Mouse (Mus musculus) heart, adult 8-10 months (tissue): ENCODE measurements around the gene Hnf1b. TPM values are rescaled to one million over a fixed set of nuclear protein-coding genes. Genes with fewer than 3 reads are reported as not detected.

Experiments
- DNase-seq: peaks from one replicate; pipeline ENCODE4 v3.0.0; 2022; ENCODE audit warnings: low spot score
- total RNA-seq, 4 experiments: library from RNA; stranded (reverse); gene quantifications; 2 replicates each; pipeline ENCODE4 v1.2.4; 2022

Gene Hnf1b
- total RNA-seq, 4 experiments from 2014 or later: not detected

GRCm38 (mm10) chr11:83896430-83897410, 46.9 kb downstream of the Hnf1b start:
- DNase-seq: no peak

DNA sequence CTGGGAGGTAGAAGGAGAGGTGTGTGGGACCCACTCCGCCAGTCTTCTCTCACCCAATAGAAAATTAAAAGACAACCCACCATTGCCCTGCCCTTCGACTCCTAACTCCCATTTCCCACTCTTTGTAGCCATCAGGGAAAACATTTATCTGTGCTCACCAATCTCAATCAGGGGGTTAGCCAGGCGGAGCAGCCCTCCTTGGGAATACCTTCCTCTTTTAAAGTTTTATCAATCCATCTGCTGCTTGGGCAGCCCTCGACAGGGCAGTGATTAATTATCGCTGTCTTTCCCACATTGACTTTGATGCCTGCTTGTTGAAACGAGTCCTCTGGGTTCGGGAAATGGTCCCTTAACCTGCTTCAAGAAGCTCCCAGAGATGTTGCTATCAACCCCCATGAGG, 47.7 kb downstream of the Hnf1b start:
- no peak for DNase-seq

GRCm38 (mm10) chr11:83902812-83903211, 52.9 kb downstream of the Hnf1b start:
- no peak for DNase-seq

DNA sequence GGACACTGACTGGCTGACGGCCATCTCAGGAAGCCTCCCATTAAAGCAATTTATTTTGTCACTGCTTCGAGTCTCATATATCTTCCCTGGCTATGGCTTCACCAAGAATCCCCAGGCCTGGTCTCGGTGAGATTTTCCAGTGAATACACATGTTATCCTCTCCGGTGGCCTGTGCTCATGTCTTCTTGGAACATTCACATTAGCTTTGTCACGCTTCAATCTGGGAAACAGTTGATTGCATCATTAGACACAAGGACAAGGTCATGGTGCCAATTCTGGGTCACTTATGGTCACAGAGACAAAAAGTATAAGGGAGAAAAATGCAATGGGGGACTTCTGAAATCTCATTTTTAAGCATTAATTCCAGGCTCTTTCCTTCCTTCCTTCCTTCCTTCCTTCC, 55.9 kb downstream of the Hnf1b start:
- DNase-seq: no peak

DNA sequence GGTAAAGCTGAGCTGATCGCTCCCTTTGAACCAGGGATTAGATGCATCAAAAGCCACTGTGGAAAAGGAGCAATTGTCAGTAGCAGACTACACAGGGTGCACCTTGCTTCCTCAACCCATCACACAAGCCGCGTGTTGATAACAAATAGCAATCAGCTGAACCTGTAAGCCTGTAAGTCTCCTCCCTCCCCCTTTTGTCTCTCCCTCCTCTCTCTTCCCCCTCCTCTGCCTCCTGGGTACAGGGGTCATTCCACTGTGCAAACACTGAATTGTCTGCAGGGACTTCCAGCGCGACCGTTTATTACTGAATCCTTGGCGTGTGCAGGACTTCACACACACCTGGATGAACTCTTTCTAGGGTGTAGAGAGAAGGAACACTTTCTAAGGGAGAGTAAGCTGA, 58.5 kb downstream of the Hnf1b start:
- no peak for DNase-seq

- DNase-seq: no peak
Measured at GRCm38 (mm10) chr11:83913824-83914311, 64.0 kb downstream of the Hnf1b start.

DNA sequence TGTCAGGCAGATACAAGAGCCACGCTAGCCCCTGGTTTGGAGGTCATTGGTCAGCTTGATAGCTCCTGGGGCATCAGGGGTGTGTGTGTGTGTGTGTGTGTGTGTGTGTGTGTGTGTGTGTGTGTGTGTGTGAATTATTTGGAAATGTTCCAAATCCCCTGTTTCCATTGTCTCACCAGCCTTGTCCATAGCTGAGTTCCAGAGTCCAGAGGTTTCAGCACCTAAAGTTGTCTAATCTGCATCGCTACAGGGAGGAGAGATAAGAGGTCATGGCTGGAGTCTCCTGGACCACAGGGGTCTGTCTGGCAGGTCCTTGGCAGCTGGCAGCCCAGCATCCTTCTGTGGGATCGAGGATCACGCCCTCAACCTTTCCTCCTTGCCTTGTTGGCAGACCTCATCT, 64.6 kb downstream of the Hnf1b start:
- no peak for DNase-seq

DNA sequence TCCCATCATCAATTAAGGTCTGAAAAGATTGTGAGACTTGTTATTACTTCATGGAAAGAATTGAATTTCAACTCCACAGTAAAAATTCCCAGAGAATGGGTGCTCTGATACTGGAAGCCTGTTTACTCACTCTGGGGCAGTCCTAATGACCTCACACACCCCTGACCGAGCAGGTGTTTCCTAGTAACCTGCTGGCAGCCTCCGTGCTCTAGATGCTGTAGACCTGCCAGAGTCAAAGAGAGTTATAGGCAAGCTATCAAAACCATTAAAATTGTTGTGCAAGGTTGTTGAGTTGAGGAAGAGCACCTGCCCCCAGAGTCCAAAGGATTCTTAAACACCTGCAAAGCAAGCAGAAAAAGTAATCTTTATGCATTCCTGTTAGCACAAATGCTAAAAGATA, 72.7 kb downstream of the Hnf1b start:
- DNase-seq: no peak

GRCm38 (mm10) chr11:83927097-83927496, 77.2 kb downstream of the Hnf1b start:
- DNase-seq: no peak

DNA sequence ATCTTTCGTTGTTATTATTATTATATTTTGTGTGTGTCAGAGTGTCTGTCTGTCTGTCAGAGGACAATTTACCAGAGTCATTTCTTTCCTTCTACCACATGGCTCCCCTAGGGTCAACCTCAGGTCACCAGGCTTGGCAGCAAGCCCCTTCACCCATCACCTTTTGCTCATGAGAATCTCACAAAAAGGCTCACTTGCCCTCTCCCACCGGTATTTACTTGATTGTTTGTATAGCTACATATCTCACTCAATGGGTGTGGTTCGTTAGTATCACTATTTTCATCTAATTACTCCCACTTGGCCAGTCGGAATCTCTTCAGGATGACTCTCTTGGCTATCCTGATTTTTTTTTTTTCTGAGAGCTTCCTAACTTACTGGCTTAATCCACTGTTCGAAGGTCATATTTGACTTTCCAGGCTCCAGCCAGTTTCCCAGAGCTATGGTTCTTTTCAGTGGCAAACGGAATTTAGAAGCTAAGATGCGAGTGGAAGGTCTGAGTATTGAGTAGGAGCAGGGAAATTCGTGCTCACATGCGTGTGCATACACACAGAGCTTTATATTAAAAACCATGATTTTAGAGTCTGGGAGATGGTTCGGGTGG, 82.7 kb downstream of the Hnf1b start:
- no peak for DNase-seq

DNA sequence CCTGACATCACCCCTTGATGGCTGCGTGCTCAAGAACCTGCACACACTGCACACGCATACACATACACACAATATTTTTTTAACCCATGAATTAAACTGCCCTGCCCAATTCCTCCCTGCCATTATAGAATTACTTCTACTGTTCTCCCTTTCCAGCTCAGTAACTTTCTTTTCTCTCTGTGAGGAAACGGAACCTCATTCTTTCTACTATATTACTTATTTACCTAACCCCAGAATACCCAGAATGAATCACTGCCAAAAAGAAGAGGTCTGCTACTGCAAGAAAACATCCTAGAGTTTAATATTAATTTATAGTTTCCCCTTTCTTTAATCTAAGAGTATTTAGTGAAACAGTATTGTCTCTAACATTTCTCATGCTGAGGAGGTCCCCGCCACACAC, 83.5 kb downstream of the Hnf1b start:
- no peak for DNase-seq

DNA sequence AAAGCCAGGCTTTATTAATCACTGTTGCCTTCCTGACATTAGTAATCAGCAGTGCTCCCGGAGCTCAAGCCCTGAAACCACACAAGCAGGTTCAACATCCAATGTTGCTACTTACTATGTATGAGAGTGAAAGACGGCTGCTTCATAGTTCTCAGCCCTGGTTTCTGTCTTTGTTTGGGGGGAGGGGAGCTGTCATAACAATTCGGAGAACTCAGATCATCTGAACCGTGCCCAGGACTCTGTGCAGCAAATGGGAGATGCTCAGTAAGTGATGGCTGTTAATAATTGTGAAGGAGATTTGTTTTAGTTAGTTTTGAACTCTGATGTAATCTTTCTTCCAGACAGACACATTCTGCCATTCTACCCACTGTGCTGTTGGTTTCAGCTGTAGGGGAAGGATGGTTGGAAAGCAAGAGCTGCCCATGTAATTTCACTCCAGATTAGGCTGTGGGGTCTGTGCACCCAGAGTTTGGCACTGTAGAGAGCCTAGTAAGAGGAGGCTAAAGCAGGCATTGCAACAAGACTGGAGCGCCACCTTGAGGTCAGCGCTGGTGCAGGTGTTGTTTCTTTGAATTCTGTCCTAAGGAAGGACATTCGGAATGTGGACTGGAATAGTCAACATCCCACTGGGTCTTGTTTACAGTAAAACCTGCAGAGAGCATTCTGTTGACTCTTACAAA, 86.3 kb downstream of the Hnf1b start:
- peak; percentile 68 for DNase-seq

DNA sequence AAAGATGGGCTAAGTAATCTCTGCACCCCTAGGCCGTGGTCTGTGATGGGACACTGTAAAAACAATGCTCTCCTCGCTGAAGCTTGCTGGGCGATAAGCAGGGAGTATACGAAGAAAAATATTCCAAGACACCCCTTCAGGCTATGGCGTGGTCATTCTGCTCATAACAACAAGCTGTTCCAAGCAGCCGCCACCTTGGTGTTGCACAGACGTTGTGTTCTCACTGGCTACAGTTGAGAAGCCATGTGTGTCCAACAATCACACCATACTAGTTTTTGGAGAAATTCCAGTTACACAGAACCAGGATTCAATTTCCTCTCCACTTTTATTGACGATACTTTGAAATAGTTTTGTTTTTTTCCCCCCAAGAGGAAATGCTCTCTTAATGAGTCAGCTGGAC, 88.7 kb downstream of the Hnf1b start:
- DNase-seq: no peak

- DNase-seq: peak; percentile 90
Measured at GRCm38 (mm10) chr11:83941950-83942840, 92.3 kb downstream of the Hnf1b start, which contains the start of gene Ddx52. Gene Ddx52, plus strand, starts transcription at chr11:83942062.

Other genes starting within 250 kb of the Hnf1b start
- not detected for gene Rpl9-ps1, start 204.4 kb upstream of the Hnf1b start, total RNA-seq
- not detected for gene Ccl3, start 200.7 kb upstream of the Hnf1b start, total RNA-seq
- gene Ccl4, start 187.5 kb upstream of the Hnf1b start, total RNA-seq: not detected
- gene Wfdc17, start 146.1 kb upstream of the Hnf1b start, total RNA-seq: 1 to 10 TPM; 2.1 to 4.1 (median 3.6) TPM
- not detected for gene Wfdc18, start 141.0 kb upstream of the Hnf1b start, total RNA-seq
- gene Wfdc21, start 103.1 kb upstream of the Hnf1b start, total RNA-seq: 1 to 10 TPM in 1 of 4 experiments, not detected in 3; 1.5 TPM
- gene Heatr6, start 96.4 kb upstream of the Hnf1b start, total RNA-seq: 1 to 10 TPM; 5.7 to 7.9 (median 6.6) TPM
- 10 to 100 TPM in 2 of 4 experiments, 1 to 10 TPM in 2; 9.7 to 11.8 (median 10.0) TPM for gene Ddx52, start 92.0 kb downstream of the Hnf1b start, total RNA-seq
- gene Synrg, start 114.4 kb downstream of the Hnf1b start, total RNA-seq: 10 to 100 TPM; 29.1 to 32.4 (median 29.5) TPM
- under 1 TPM in 3 of 4 experiments, not detected in 1; 0.50 to 0.80 (median 0.78) TPM for gene Dusp14, start 219.2 kb downstream of the Hnf1b start, total RNA-seq